Mouse (Mus musculus) spleen, adult 2 months (tissue): ENCODE data around the gene Selenos. TPM values are rescaled to one million over a fixed set of nuclear protein-coding genes. Genes with fewer than 3 reads are reported as not detected.
A peak's percentile ranks its signal among the peaks of the same experiment; 100 is the strongest.

Experiments used
- DNase-seq, 2 experiments: peaks; one replicate each; pipeline versions ENCODE4 v3.0.0 to v3.0.0-alpha.2; 2012 to 2021; ENCODE audit warnings: low spot score in 2 of 2, low read depth in 1 of 2
- H3K27ac ChIP-seq: fragments of 200-500 bp; 2 replicates; pipeline ENCODE4 v1.5.1; 2012; ENCODE audit warnings: low read length, inconsistent platforms; ENCODE audit not compliant: insufficient read depth
- H3K27me3 ChIP-seq: fragments of 200-500 bp; 2 replicates; pipeline ENCODE4 v1.6.1; 2012; ENCODE audit warnings: mild to moderate bottlenecking, moderate library complexity, low read length, inconsistent platforms; ENCODE audit not compliant: control insufficient read depth, insufficient read depth
- H3K36me3 ChIP-seq: fragments of 200-500 bp; 2 replicates; pipeline ENCODE4 v1.6.1; 2012; ENCODE audit warnings: mild to moderate bottlenecking, low read length, inconsistent platforms; ENCODE audit not compliant: control insufficient read depth, insufficient read depth
- H3K4me1 ChIP-seq: fragments of 200-500 bp; 2 replicates; pipeline ENCODE4 v1.6.1; 2011; ENCODE audit warnings: inconsistent platforms; ENCODE audit not compliant: control insufficient read depth, insufficient read depth, insufficient read length
- H3K4me3 ChIP-seq: fragments of 200-500 bp; 2 replicates; pipeline ENCODE4 v1.5.1; 2011; ENCODE audit warnings: mild to moderate bottlenecking, inconsistent platforms; ENCODE audit not compliant: insufficient read depth, insufficient read length; ENCODE audit errors: extremely low read depth
- CTCF ChIP-seq: fragments of 200-500 bp; IDR thresholded peaks from 2 replicates; pipeline ENCODE4 v1.5.1; 2011; ENCODE audit warnings: mild to moderate bottlenecking, inconsistent platforms; ENCODE audit not compliant: insufficient read depth, insufficient read length, insufficient replicate concordance; ENCODE audit errors: extremely low read depth
- POLR2A ChIP-seq: fragments of 200-500 bp; IDR thresholded peaks from 2 replicates; pipeline ENCODE4 v1.6.1; 2011; ENCODE audit warnings: low read depth, low read length, inconsistent platforms
- WGBS: fragments of 180-500 bp; shearing (Covaris S2); methylation state at CpG from one replicate; pipeline ENCODE4 v1.1.7; 2018; 5-methylcytosine and 5-hydroxymethylcytosine counted together
- polyA plus RNA-seq: library from polyadenylated mRNA; depleted of rRNA; stranded (reverse); fragments of >200 nt; gene quantifications from 2 replicates; pipeline ENCODE4 v1.2.3, GENCODE M21; 2012

The Selenos gene
- polyA plus RNA-seq, 1 experiment = 63.7 TPM

GRCm38 (mm10) chr7:66108961-66109854, 29.8 kb downstream of the Selenos start, which contains the start of gene Chsy1:
Gene Chsy1 (plus strand): TSS chr7:66109515.
- Histone ChIP-seq H3K36me3 (no peaks in the 10 kb centered on the region), H3K4me3 (peak within 1 kb of the TSS; percentile 71), H3K27me3 (no peaks in the 10 kb centered on the region; the same call in 1 of the 2 replicates), H3K27ac (peak within 1 kb of the TSS; percentile 80), H3K4me1 (no peaks in the 10 kb centered on the region; the same call in none of the 2 replicates)
- peak; percentile 72 for TF ChIP-seq POLR2A
- TF ChIP-seq CTCF = no peak
- WGBS = 5% methylated on average over 123 of the region's 123 CpGs
- peak; percentile 75 to 88 for DNase-seq

- peak in 1 of 2 experiments; percentile 50 for DNase-seq
- H3K27me3 ChIP-seq = no peaks in the 10 kb centered on the region; the same call in 1 of the 2 replicates
- 4% methylated on average over 75 of the region's 77 CpGs for WGBS
- H3K4me3 ChIP-seq = peak overlapping the region; percentile 65
- no peaks in the 10 kb centered on the region; the same call in none of the 2 replicates for H3K4me1 ChIP-seq
- H3K27ac ChIP-seq = peak overlapping the region; percentile 72
- no peaks in the 10 kb centered on the region for H3K36me3 ChIP-seq
- no peak for TF ChIP-seq POLR2A
- no peak for TF ChIP-seq CTCF
Observed at GRCm38 (mm10) chr7:66109855-66110635, 30.6 kb downstream of the Selenos start.

GRCm38 (mm10) chr7:66110636-66111112, 31.2 kb downstream of the Selenos start:
- Histone ChIP-seq H3K27ac (peak overlapping the region; percentile 72), H3K4me1 (peaks cover 3% of the 10 kb centered on the region), H3K4me3 (peak overlapping the region; percentile 65), H3K36me3 (no peaks in the 10 kb centered on the region), H3K27me3 (no peaks in the 10 kb centered on the region; the same call in 1 of the 2 replicates)
- no peak for DNase-seq
- TF ChIP-seq CTCF (no peak), POLR2A (no peak)
- 4% methylated on average over 10 of the region's 10 CpGs for WGBS

GRCm38 (mm10) chr7:66111211-66111610, 31.8 kb downstream of the Selenos start:
- 81% methylated on average over 10 of the region's 10 CpGs for WGBS
- H3K27me3 ChIP-seq = no peaks in the 10 kb centered on the region; the same call in 1 of the 2 replicates
- peak overlapping the region; percentile 72; the same call in 1 of the 2 replicates for H3K27ac ChIP-seq
- TF ChIP-seq CTCF (no peak), POLR2A (no peak)
- H3K4me1 ChIP-seq = peaks cover 7% of the 10 kb centered on the region
- peak overlapping the region; percentile 65 for H3K4me3 ChIP-seq
- no peaks in the 10 kb centered on the region for H3K36me3 ChIP-seq
- DNase-seq = no peak

GRCm38 (mm10) chr7:66113561-66113960, 34.1 kb downstream of the Selenos start:
- H3K4me3 ChIP-seq = no peak overlapping the region
- no peaks in the 10 kb centered on the region for H3K36me3 ChIP-seq
- no peak for TF ChIP-seq POLR2A
- TF ChIP-seq CTCF = no peak
- no peaks in the 10 kb centered on the region; the same call in 1 of the 2 replicates for H3K27me3 ChIP-seq
- H3K4me1 ChIP-seq = peaks cover 21% of the 10 kb centered on the region
- no peak overlapping the region for H3K27ac ChIP-seq
- WGBS = 82% methylated on average over 3 of the region's 3 CpGs
- no peak for DNase-seq

- peak; percentile 13 to 45 for DNase-seq
- Histone ChIP-seq H3K27ac (peak overlapping the region; percentile 0), H3K4me3 (no peak overlapping the region), H3K36me3 (no peaks in the 10 kb centered on the region), H3K4me1 (peaks cover 35% of the 10 kb centered on the region), H3K27me3 (no peaks in the 10 kb centered on the region)
- WGBS = 37% methylated on average over 11 of the region's 11 CpGs
- no peak for TF ChIP-seq POLR2A
- no peak for TF ChIP-seq CTCF
Observed at GRCm38 (mm10) chr7:66115821-66116343, 36.4 kb downstream of the Selenos start.
